Mouse (Mus musculus): ENCODE measurements around the gene Ttc38. TPM values are rescaled to one million over a fixed set of nuclear protein-coding genes. Genes with fewer than 3 reads are reported as not detected.

The Ttc38 gene
- 2.2 TPM in 2 replicates for polyA plus RNA-seq (2021; fragmentation: Nextera tagmentation)
- long read RNA-seq, experiment 1, transcript Ttc38-203 (14 exons, 3,749 nt), result major isoform, 5 of 7 reads
- long read RNA-seq, experiment 1, partial matches to known transcripts, result 1 of 7 reads
- long read RNA-seq, experiment 1, other reads (novel, unspliced or antisense), result 1 of 7 reads
- long read RNA-seq, experiment 2, transcript Ttc38-203 (14 exons, 3,749 nt), result major isoform, 7 of 15 reads
- long read RNA-seq, experiment 2, partial matches to known transcripts, result 5 of 15 reads
- long read RNA-seq, experiment 2, other reads (novel, unspliced or antisense), result 3 of 15 reads

DNA sequence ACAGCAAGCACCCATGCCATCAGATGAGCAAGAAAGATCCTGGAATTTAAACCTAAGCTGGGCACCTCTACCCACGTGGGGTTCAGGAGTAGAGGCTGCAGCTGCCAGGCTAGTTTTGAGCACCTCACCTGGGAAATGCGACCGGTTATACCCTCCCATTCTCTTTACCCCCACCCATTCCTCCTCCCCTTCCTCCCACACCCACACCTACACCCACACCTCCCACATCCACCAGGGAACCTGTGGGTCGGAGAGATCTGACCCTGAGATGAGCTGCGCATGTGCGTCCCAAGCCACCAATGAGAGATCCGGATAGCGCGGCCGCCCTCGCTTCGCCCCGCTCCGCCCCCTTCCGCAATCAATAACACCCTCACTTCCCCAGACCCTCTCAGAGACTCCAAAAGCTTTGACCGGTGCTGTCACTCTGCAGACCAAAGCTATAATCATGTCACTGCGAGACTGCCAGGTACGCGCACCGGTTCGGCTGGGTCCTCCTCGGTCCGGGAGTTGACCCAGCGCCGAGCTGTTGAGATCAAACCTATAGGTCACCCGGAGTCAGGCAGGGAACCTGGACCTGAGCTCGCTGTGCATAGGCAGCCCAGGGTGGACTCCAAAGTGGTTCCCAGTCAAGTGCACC lies at the start of gene Ttc38:
Gene Ttc38, plus strand, starts transcription at position 353 of the 637 bp plus-strand sequence.

GRCm38 (mm10) chr15:85811535-85812277 lies 20.4 kb upstream of the Ttc38 start, which contains the start of gene Cdpf1:
Cdpf1 (minus strand) TSS chr15:85811697.

GRCm38 (mm10) chr15:85821203-85822010 lies 10.7 kb upstream of the Ttc38 start, which contains the start of gene Pkdrej:
Pkdrej (minus strand) TSS chr15:85821734.

DNA sequence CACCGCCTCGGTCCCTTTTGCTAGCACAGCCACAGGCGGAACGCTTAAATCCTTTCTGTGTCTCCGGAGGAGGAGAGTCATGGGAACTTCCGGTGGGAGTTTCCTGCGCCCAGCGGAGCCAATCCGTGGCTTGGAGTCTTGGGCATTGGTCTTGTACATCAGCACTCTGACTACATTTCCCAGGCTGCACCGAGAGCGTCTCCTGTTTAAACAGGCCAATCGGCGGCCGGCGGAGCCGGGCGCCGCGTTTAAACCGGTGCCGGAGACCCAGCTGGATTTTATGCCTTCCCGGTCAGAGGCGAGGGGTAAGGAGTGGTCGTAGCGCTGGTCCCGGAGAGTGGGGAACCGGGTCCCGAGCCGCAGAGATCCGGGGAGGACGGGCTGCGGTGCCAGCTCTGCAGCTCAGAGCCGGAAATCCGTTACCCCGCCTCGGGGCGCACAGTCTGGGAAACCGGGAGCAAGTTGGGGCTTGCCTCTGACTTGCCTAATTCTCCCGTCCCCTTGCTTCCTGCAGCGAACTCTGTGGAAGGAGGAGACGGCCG lies 27.5 kb downstream of the Ttc38 start, which contains the start of gene Gtse1:
Gene Gtse1, plus strand, starts transcription at position 256 of the 542 bp plus-strand sequence.

GRCm38 (mm10) chr15:85878848-85879497 lies 46.9 kb downstream of the Ttc38 start, which contains the start of gene Trmu:
Trmu (plus strand) TSS chr15:85879312.

Other genes starting within 250 kb of the Ttc38 start
- gene Wnt7b, start 249.8 kb upstream of the Ttc38 start, polyA plus RNA-seq (2021; fragmentation: Nextera tagmentation), result 17.6 and 22.0 TPM in 2 replicates
- 3.6 and 3.7 TPM in 2 replicates for gene Ppara, start 97.3 kb upstream of the Ttc38 start, polyA plus RNA-seq (2021; fragmentation: Nextera tagmentation)
- gene Cdpf1, start 20.6 kb upstream of the Ttc38 start, polyA plus RNA-seq (2021; fragmentation: Nextera tagmentation), result 31.7 and 37.7 TPM in 2 replicates
- gene Pkdrej, start 10.6 kb upstream of the Ttc38 start, polyA plus RNA-seq (2021; fragmentation: Nextera tagmentation), result 0.13 and 0.18 TPM in 2 replicates
- gene Gtse1, start 27.4 kb downstream of the Ttc38 start, polyA plus RNA-seq (2021; fragmentation: Nextera tagmentation), result 0.29 and 0.56 TPM in 2 replicates
- gene Trmu, start 47.0 kb downstream of the Ttc38 start, polyA plus RNA-seq (2021; fragmentation: Nextera tagmentation), result 11.0 and 11.7 TPM in 2 replicates
- 0.51 and 0.72 TPM in 2 replicates for gene Celsr1, start 201.5 kb downstream of the Ttc38 start, polyA plus RNA-seq (2021; fragmentation: Nextera tagmentation)
- 1.7 and 1.9 TPM in 2 replicates for gene Gramd4, start 225.4 kb downstream of the Ttc38 start, polyA plus RNA-seq (2021; fragmentation: Nextera tagmentation)